Mouse (Mus musculus): Measurements from ENCODE around the gene Ncapg2.
A peak's percentile ranks its signal among the peaks of the same experiment; 100 is the strongest.

Gene Ncapg2

GRCm38 (mm10) chr12:116405045-116405835 is at the start of gene Ncapg2:
Gene Ncapg2, plus strand, starts transcription at chr12:116405402.
- DNase-seq: peak; percentile 98

GRCm38 (mm10) chr12:116362091-116362490 is 43.1 kb upstream of the Ncapg2 start:
- DNase-seq: no peak

- no peak for DNase-seq
These were observed 38.3 kb upstream of the Ncapg2 start for GRCm38 (mm10) chr12:116366900-116367299.

- no peak for DNase-seq
These were observed 37.9 kb upstream of the Ncapg2 start for GRCm38 (mm10) chr12:116367346-116367745.

- no peak for DNase-seq
These were observed 36.3 kb upstream of the Ncapg2 start for GRCm38 (mm10) chr12:116368857-116369256.

- DNase-seq: no peak
These were observed 22.1 kb upstream of the Ncapg2 start for GRCm38 (mm10) chr12:116383101-116383500.

- no peak for DNase-seq
These were observed 21.2 kb upstream of the Ncapg2 start for GRCm38 (mm10) chr12:116383995-116384394.

GRCm38 (mm10) chr12:116386802-116387201 is 18.4 kb upstream of the Ncapg2 start:
- no peak for DNase-seq

GRCm38 (mm10) chr12:116389868-116390267 is 15.3 kb upstream of the Ncapg2 start:
- no peak for DNase-seq

GRCm38 (mm10) chr12:116394327-116394726 is 10.9 kb upstream of the Ncapg2 start:
- no peak for DNase-seq

- no peak for DNase-seq
These were observed 9.9 kb upstream of the Ncapg2 start for GRCm38 (mm10) chr12:116395312-116395711.

- no peak for DNase-seq
These were observed 9.0 kb upstream of the Ncapg2 start for GRCm38 (mm10) chr12:116396072-116396695.

GRCm38 (mm10) chr12:116404012-116404679 is 1.1 kb upstream of the Ncapg2 start:
- DNase-seq: peak; percentile 17

- DNase-seq: no peak
These were observed 594 bp downstream of the Ncapg2 start for GRCm38 (mm10) chr12:116405836-116406155.

- DNase-seq: no peak
These were observed 2.7 kb downstream of the Ncapg2 start for GRCm38 (mm10) chr12:116407883-116408282.

- DNase-seq: no peak
These were observed 9.7 kb downstream of the Ncapg2 start for GRCm38 (mm10) chr12:116414941-116415340.

GRCm38 (mm10) chr12:116416514-116416913 is 11.3 kb downstream of the Ncapg2 start:
- DNase-seq: no peak

GRCm38 (mm10) chr12:116421656-116422055 is 16.5 kb downstream of the Ncapg2 start:
- DNase-seq: no peak

- DNase-seq: no peak
These were observed 20.2 kb downstream of the Ncapg2 start for GRCm38 (mm10) chr12:116425392-116425791.

- no peak for DNase-seq
These were observed 28.5 kb downstream of the Ncapg2 start for GRCm38 (mm10) chr12:116433742-116434141.

- no peak for DNase-seq
These were observed 30.0 kb downstream of the Ncapg2 start for GRCm38 (mm10) chr12:116435232-116435631.

- no peak for DNase-seq
These were observed 30.9 kb downstream of the Ncapg2 start for GRCm38 (mm10) chr12:116436125-116436524.

GRCm38 (mm10) chr12:116438591-116438990 is 33.4 kb downstream of the Ncapg2 start:
- DNase-seq: peak; percentile 61

- no peak for DNase-seq
These were observed 37.0 kb downstream of the Ncapg2 start for GRCm38 (mm10) chr12:116442184-116442583.

Measured in kidney, adult 9 months (tissue).